Mouse (Mus musculus): ENCODE results near the gene Olfr1330. TPM values are rescaled to one million over a fixed set of nuclear protein-coding genes. Genes with fewer than 3 reads are reported as not detected.
"Not testable (repeated sequence)": the region's sequence is repeated elsewhere in the genome, so short reads cannot be mapped to it uniquely, and the experiment has no call there.

Gene Olfr1330
- not detected for total RNA-seq (2021)

DNA sequence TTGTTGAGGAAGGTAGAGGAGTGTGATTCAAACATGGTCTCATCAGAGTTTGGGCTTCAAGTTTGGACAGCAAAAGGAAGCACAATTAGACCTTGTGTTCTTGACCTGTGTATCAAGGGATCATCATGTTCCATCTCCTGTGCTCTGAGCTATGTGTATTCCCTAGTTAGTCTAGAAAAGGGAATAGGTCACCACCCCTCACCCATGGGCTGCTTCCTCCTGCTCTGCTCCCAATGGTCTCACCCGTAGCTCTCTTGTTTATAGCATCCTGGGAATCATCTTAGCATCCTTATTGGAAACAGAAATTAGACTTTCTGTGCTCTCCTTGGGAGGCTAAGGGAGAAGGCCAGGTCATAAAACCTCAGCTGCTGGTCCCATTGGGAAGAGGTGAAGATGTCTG is at the start of gene Olfr1330:
Gene Olfr1330 (plus strand): TSS at position 301 of the 400 bp plus-strand sequence.
- intact Hi-C loops (cut with DNase I) = no loop called here
- no peak for DNase-seq

DNA sequence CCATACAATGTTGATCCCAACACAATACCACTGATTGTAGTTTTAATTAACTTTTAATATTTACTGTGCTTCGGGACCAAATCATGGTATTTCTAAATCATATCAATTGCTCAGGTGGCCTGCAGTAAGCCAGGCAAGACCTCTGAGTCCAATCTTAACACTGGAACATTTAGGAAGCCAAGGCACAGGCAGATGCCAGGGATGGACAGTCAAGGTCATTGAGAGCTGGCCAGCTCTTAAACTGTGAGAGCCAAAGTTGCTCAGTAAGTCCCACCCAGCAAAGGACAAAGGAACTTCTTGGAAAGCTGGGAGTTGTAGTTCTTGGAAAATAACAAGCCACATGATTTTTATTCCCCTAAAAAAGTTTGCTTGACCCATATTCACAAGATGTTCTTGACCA is 26.6 kb upstream of the Olfr1330 start:
- intact Hi-C loops (cut with DNase I) = no loop called here
- peak; percentile 7 to 17 for DNase-seq

DNA sequence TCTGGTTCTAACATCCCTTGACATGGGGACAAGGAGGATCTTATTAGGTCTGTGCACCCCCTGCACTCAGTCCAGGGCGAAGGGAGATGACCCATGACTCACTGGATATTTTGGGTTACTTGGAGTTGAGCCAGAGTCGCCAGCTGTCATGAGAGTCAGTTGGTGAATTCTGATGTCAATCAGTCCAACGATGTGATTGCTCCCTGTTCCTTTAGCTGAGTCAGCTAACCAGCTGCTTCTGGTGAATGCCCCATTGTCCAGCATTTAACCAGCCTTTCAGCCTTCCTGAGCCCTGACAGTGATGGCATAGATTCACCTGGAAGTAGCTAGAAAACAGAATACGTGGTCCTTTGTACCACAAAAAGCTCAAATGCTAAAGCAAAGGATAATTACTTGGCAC is 25.7 kb upstream of the Olfr1330 start:
- DNase-seq = peak; percentile 31 to 41
- intact Hi-C loops (cut with DNase I) = no loop called here

DNA sequence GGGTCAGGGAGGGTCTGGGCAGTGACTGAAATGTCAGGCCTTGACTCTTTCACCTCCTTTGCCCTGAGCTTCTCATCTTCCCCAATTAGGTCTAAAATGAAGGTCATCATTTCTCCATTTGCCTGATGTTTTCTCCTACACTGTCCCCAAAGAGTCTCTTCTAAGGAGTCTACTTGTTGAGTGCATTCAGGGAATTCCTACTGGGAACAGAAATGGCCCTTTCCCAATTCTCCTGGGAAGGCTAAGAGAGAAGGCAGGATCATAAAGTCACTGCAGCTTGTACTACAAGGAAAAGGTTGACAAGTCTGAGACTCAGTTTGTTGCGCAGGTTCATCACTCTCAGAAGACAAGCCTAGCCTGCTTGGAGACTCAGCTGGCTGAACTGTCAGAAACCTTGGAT is 24.0 kb upstream of the Olfr1330 start, which contains the start of gene Olfr1331:
Gene Olfr1331 (plus strand): TSS at position 301 of the 400 bp plus-strand sequence.
- intact Hi-C loops (cut with DNase I) = no loop called here
- no peak for DNase-seq

DNA sequence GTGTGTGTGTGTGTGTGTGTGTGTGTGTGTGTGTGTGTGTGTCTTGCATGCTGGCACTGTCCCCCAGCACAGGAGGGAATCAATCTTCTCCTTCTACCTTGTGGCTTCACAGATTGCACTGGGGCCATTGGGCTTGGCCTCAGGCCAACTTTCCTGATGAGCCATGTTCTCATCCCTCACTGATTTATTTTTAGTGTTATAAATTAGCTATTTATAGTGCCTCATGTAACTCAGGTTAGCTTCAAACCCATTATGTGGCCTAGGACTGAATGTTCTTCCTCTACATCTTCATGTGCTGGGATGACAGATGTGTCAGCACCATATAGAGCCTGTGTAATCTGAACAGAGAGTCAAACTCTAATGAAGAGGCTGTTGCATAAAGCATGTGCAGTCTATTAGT is 20.8 kb upstream of the Olfr1330 start:
- intact Hi-C loops (cut with DNase I) = no loop called here
- DNase-seq = peak; percentile 7 to 33

DNA sequence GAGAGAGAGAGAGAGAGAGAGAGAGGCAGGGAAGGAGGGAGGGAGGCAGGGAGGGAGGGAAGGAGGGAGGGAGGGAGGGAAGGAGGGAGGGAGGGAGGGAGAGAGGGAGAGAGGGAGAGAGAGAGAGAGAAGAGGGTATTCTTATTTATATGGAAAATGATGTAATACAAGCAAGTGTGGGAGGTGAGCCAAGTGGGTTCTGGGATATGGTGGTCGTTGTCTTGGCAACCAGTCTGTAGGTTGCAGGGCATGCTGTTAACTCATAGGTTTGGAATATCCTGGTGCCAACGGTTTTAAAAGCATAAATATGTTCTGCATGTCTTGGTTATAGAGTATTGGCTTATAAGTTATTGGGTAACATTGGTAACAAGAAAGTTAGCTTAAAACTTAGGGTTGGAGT is 13.6 kb downstream of the Olfr1330 start:
- no peak for DNase-seq
- intact Hi-C loops (cut with DNase I) = no loop called here

DNA sequence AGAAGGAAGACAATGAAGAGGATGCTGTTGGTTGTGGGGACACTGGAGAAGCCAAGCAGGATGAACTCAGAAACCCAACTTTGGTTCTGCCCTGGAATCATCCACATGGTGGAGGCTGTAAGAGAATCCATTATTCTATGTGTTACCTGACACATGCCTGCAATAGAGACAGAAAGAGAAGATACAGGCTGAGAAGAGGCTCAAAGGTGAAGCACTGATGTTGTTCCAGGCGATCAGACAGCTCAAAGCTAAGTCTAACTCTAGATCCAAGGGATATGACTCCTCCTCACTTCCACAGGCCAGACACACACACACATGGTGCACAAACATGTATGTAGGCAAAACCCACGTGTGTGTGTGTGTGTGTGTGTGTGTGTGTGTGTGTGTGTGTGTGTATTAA is 29.0 kb downstream of the Olfr1330 start, which contains the start of gene Olfr1329:
Gene Olfr1329 (minus strand): TSS at position 101 of the 400 bp plus-strand sequence.
- DNase-seq; intact Hi-C loops (cut with DNase I): not testable (repeated sequence)

DNA sequence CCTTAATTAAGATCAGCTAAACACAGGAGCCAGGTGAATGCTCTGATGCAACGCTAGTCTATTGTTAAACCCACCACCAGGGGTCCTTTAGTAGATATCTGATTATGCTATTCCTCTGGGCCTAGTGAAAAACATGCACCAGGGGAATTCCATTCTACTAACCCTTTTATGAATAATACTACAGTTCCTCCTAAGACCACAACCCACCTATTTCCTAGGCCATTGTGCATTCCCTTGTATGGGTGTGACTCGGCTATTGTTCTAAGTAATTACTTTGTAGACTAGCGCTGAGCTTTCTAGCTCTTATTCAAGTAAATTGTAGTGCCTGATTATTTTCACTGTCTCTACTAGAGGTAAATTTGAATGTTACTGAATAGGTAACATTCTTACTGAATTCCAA is 42.9 kb downstream of the Olfr1330 start:
- DNase-seq; intact Hi-C loops (cut with DNase I): not testable (repeated sequence)

DNA sequence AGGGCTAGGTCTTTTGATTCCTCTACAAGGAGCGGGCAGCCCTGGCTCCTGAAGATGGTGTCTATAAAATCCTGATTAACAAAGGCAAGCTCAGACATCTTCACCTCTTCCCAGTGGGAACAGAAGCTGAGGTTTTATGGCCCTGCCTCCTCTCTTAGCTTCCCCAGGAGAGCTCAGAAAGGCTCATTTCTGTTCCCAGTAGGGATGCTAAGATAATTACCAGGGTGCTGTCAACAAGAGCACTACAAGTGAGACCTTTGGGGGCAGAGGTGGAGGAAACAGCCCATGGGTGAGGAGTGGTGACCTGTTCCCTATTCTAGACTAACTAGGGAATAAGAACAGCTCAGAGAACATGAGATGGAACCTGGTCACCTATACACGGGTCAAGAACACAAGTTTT is 50.1 kb downstream of the Olfr1330 start, which contains the start of gene Olfr1328:
Gene Olfr1328 (minus strand): TSS at position 101 of the 400 bp plus-strand sequence.
- no peak for DNase-seq
- intact Hi-C loops (cut with DNase I) = no loop called here

Other genes with a start within 250 kb of the Olfr1330 start
- gene Olfr62, start 229.6 kb upstream of the Olfr1330 start, total RNA-seq (2021) = not detected
- gene Olfr1342, start 195.8 kb upstream of the Olfr1330 start, total RNA-seq (2021) = not detected
- gene Olfr1341, start 185.1 kb upstream of the Olfr1330 start, total RNA-seq (2021) = not detected
- gene Olfr1340, start 168.5 kb upstream of the Olfr1330 start, total RNA-seq (2021) = not detected
- not detected for gene Olfr1339, start 156.4 kb upstream of the Olfr1330 start, total RNA-seq (2021)
- not detected for gene Olfr1338, start 129.9 kb upstream of the Olfr1330 start, total RNA-seq (2021)
- gene Olfr1337, start 106.0 kb upstream of the Olfr1330 start, total RNA-seq (2021) = not detected
- not detected for gene Olfr1335, start 78.7 kb upstream of the Olfr1330 start, total RNA-seq (2021)
- not detected for gene Olfr1333, start 52.3 kb upstream of the Olfr1330 start, total RNA-seq (2021)
- not detected for gene Olfr1331, start 23.9 kb upstream of the Olfr1330 start, total RNA-seq (2021)
- not detected for gene Olfr1329, start 28.9 kb downstream of the Olfr1330 start, total RNA-seq (2021)
- not detected for gene Olfr1328, start 50.0 kb downstream of the Olfr1330 start, total RNA-seq (2021)
- gene Lao1, start 73.0 kb downstream of the Olfr1330 start, total RNA-seq (2021) = under 1 TPM in 1 of 2 experiments, not detected in 1; 0.38 TPM
- 1 to 10 TPM; 5.1 to 7.7 TPM for gene Slc2a1, start 220.1 kb downstream of the Olfr1330 start, total RNA-seq (2021)